Mouse (Mus musculus) hindbrain, postnatal 0 days (tissue): ENCODE data around the gene Mlc1. TPM values are rescaled to one million over a fixed set of nuclear protein-coding genes. Genes with fewer than 3 reads are reported as not detected.

Experiments used
- ATAC-seq: fragments of 200-750 bp; cut with Nextera tagmentation; 2 replicates; pipeline ENCODE4 v1.8.0; 2017; ENCODE audit warnings: mild to moderate bottlenecking, moderate TSS enrichment, moderate library complexity
- DNase-seq: peaks from one replicate; pipeline ENCODE4 v3.0.0-alpha.2; 2015; ENCODE audit warnings: low spot score
- H3K27ac ChIP-seq: fragments of 300-500 bp; sonication (generic); 2 replicates; pipeline ENCODE4 v1.5.1; 2014; ENCODE audit warnings: mild to moderate bottlenecking
- H3K27me3 ChIP-seq: fragments of 300-500 bp; sonication (generic); 2 replicates; pipeline ENCODE4 v1.6.1; 2014; ENCODE audit warnings: low read length, mixed read lengths; ENCODE audit not compliant: insufficient read depth
- H3K36me3 ChIP-seq: fragments of 300-500 bp; sonication (generic); 2 replicates; pipeline ENCODE4 v1.6.1; 2014; ENCODE audit warnings: low read length, mixed read lengths; ENCODE audit not compliant: insufficient read depth
- H3K4me1 ChIP-seq: fragments of 300-500 bp; sonication (generic); 2 replicates; pipeline ENCODE4 v1.6.1; 2014; ENCODE audit warnings: antibody characterized with exemption, low read length, mixed read lengths; ENCODE audit not compliant: insufficient read depth
- H3K4me2 ChIP-seq: fragments of 300-500 bp; sonication (generic); 2 replicates; pipeline ENCODE4 v1.6.1; 2014; ENCODE audit warnings: low read depth, mild to moderate bottlenecking, low read length, moderate library complexity, mixed read lengths
- H3K4me3 ChIP-seq: fragments of 300-500 bp; sonication (generic); 2 replicates; pipeline ENCODE4 v1.5.1; 2014; ENCODE audit warnings: low read length
- H3K9ac ChIP-seq: fragments of 300-500 bp; sonication (generic); replicated peaks from 2 replicates; pipeline ENCODE4 v1.6.1; 2014; ENCODE audit warnings: mild to moderate bottlenecking, low read length, moderate library complexity, mixed read lengths
- H3K9me3 ChIP-seq: fragments of 300-500 bp; sonication (generic); 2 replicates; pipeline ENCODE4 v1.6.1; 2016; ENCODE audit warnings: low read length, mixed read lengths
- CTCF ChIP-seq: IDR thresholded peaks from 2 replicates; pipeline ENCODE4 v1.5.1; 2016; ENCODE audit warnings: antibody characterized with exemption, control low read depth, low read depth
- WGBS: fragments of 180-500 bp; shearing (Covaris S2); extraction: QIAGEN DNeasy Blood & Tissue Kit; methylation state at CpG from one replicate; pipeline ENCODE4 v1.1.7; 2014; 5-methylcytosine and 5-hydroxymethylcytosine counted together
- polyA plus RNA-seq: library from polyadenylated mRNA; unstranded; fragments of >200 nt; fragmentation: Nextera tagmentation; extraction: Ambion mirVana; gene quantifications from 2 replicates; pipeline ENCODE4 v1.2.1, GENCODE M21; 2015
- total RNA-seq: library from RNA; depleted of rRNA; stranded (reverse); fragments of >200 nt; gene quantifications from 2 replicates; pipeline ENCODE4 v1.2.3, GENCODE M21; 2014; rRNA removed

Gene Mlc1
- 106 and 111 TPM in 2 replicates for total RNA-seq
- 72.5 and 88.3 TPM in 2 replicates for polyA plus RNA-seq

DNA sequence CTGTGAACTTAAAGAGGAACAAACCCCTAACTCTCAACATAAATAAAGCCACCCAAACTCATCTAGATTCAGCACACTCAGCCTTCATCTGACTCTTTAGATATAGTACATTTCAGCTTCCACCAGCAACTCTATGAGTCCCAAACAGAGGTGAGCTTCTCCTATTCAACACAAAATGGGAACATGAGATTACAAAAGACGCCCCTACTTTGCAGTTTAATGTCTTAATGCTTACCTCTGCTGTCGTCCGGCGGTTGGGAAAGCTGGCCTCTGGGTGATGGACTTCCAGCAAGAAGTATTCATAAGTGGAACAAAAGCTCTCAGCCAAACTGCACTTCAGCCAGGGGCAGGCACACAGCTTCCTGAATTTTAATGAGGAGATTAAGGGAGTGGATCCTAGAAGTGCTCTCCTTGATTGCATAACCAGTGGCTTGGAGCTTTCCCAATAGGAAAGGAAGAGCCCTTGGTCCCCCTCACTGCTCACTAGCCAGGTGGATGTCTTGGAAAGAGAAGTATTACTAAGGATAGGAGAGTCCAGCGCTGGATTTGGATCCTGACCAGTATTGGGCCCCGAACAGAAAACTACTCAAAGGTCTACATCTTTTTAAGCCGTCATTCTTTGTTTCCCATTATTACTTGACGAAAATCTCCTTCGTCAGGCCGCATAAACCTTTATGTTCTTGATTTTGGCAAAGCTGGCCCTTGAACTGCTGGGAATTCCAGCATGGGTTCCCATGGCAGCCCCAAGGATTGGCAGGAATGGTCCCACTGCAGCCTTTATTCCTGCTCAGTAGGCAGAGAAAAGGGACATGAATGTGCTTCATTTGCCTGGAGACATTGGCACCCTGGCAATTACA lies at the start of gene Mlc1:
Gene Mlc1 (minus strand): TSS at position 727 of the 857 bp plus-strand sequence.
- TF ChIP-seq CTCF: no peak
- no peaks in the 10 kb centered on the region for H3K4me1 ChIP-seq
- no peaks in the 10 kb centered on the region for H3K36me3 ChIP-seq
- WGBS: 18% methylated on average over 10 of the region's 10 CpGs
- no peaks in the 10 kb centered on the region for H3K9me3 ChIP-seq
- ATAC-seq (peak; percentile 96), DNase-seq (peak; percentile 80)
- H3K9ac ChIP-seq: no peak within 1 kb of the TSS; the same call in 1 of the 2 replicates
- H3K27me3 ChIP-seq: no peaks in the 10 kb centered on the region
- H3K4me2 ChIP-seq: peak within 1 kb of the TSS; percentile 41
- H3K4me3 ChIP-seq: peak within 1 kb of the TSS; percentile 9
- peak within 1 kb of the TSS; percentile 70 for H3K27ac ChIP-seq

- 88% methylated on average over 7 of the region's 7 CpGs for WGBS
- ATAC-seq: no peak
- H3K9me3 ChIP-seq: no peaks in the 10 kb centered on the region
- no peak overlapping the region for H3K9ac ChIP-seq
- no peak overlapping the region for H3K4me2 ChIP-seq
- no peak overlapping the region for H3K4me3 ChIP-seq
- H3K4me1 ChIP-seq: no peaks in the 10 kb centered on the region
- no peak for TF ChIP-seq CTCF
- no peak overlapping the region for H3K27ac ChIP-seq
- no peak for DNase-seq
- no peaks in the 10 kb centered on the region for H3K27me3 ChIP-seq
- H3K36me3 ChIP-seq: no peaks in the 10 kb centered on the region
Measured at GRCm38 (mm10) chr15:89020492-89020891, 41.7 kb upstream of the Mlc1 start.

- Histone ChIP-seq H3K4me1 (no peaks in the 10 kb centered on the region), H3K36me3 (no peaks in the 10 kb centered on the region), H3K27me3 (no peaks in the 10 kb centered on the region), H3K4me3 (no peak overlapping the region), H3K9ac (no peak overlapping the region), H3K4me2 (no peak overlapping the region), H3K27ac (no peak overlapping the region), H3K9me3 (no peaks in the 10 kb centered on the region)
- ATAC-seq: no peak
- no peak for DNase-seq
- TF ChIP-seq CTCF: no peak
- whole genome bisulfite sequencing: 85% methylated on average over 7 of the region's 7 CpGs
Measured at GRCm38 (mm10) chr15:89020085-89020484, 41.3 kb upstream of the Mlc1 start.

GRCm38 (mm10) chr15:89016722-89017121 lies 37.9 kb upstream of the Mlc1 start:
- Histone ChIP-seq H3K4me1 (no peaks in the 10 kb centered on the region), H3K4me2 (no peak overlapping the region), H3K36me3 (no peaks in the 10 kb centered on the region), H3K9ac (no peak overlapping the region), H3K4me3 (no peak overlapping the region), H3K27me3 (no peaks in the 10 kb centered on the region), H3K27ac (no peak overlapping the region), H3K9me3 (no peaks in the 10 kb centered on the region)
- WGBS: 92% methylated on average over 3 of the region's 3 CpGs
- DNase-seq: no peak
- TF ChIP-seq CTCF: no peak
- no peak for ATAC-seq

GRCm38 (mm10) chr15:89007781-89008180 lies 29.0 kb upstream of the Mlc1 start:
- Histone ChIP-seq H3K4me1 (no peaks in the 10 kb centered on the region), H3K9me3 (no peaks in the 10 kb centered on the region), H3K36me3 (no peaks in the 10 kb centered on the region), H3K27ac (no peak overlapping the region), H3K4me2 (no peak overlapping the region), H3K4me3 (no peak overlapping the region), H3K27me3 (no peaks in the 10 kb centered on the region), H3K9ac (no peak overlapping the region)
- DNase-seq (no peak), ATAC-seq (no peak)
- WGBS: 81% methylated on average over 5 of the region's 5 CpGs
- no peak for TF ChIP-seq CTCF

- TF ChIP-seq CTCF: no peak
- ATAC-seq (no peak), DNase-seq (peak; percentile 3)
- Histone ChIP-seq H3K4me3 (no peak overlapping the region), H3K27me3 (no peaks in the 10 kb centered on the region), H3K4me2 (no peak overlapping the region), H3K9me3 (no peaks in the 10 kb centered on the region), H3K27ac (no peak overlapping the region), H3K4me1 (no peaks in the 10 kb centered on the region), H3K9ac (no peak overlapping the region), H3K36me3 (no peaks in the 10 kb centered on the region)
- WGBS: 89% methylated on average over 7 of the region's 7 CpGs
Measured at GRCm38 (mm10) chr15:89007002-89007401, 28.2 kb upstream of the Mlc1 start.

- no peak for TF ChIP-seq CTCF
- H3K36me3 ChIP-seq: no peaks in the 10 kb centered on the region
- no peaks in the 10 kb centered on the region for H3K9me3 ChIP-seq
- no peak overlapping the region for H3K9ac ChIP-seq
- DNase-seq (no peak), ATAC-seq (no peak)
- no peak overlapping the region for H3K4me3 ChIP-seq
- no peaks in the 10 kb centered on the region for H3K4me1 ChIP-seq
- WGBS: 70% methylated on average over 3 of the region's 3 CpGs
- no peaks in the 10 kb centered on the region for H3K27me3 ChIP-seq
- H3K4me2 ChIP-seq: no peak overlapping the region
- no peak overlapping the region for H3K27ac ChIP-seq
Measured at GRCm38 (mm10) chr15:89001245-89001644, 22.4 kb upstream of the Mlc1 start.
